Mouse (Mus musculus): ENCODE data around the gene Cst9.
A peak's percentile ranks its signal among the peaks of the same experiment; 100 is the strongest.

Cst9 gene

DNA sequence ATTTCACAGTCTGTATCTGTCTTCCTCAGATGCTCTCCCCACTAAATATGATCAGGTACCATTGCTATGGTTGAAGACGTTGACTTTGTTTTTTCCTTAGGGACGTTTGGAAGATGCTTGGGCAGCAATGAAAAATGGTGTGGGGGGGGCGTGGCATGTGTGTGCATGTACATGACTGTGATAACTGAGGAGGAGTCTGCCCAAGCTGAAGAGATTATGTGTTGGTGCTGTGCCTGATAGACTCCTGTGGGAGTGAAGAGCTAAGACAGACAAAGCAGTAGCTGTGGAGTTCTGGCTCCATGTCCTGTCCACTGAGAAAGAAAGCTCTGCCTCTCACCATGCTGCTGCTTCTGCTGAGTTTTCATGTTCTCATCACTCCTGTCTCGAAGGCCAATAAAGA is at the start of gene Cst9:
Gene Cst9, plus strand, starts transcription at position 236 of the 400 bp plus-strand sequence.
- DNase-seq (ENCODE audit: low spot score in 2 of 2), result no peak

DNA sequence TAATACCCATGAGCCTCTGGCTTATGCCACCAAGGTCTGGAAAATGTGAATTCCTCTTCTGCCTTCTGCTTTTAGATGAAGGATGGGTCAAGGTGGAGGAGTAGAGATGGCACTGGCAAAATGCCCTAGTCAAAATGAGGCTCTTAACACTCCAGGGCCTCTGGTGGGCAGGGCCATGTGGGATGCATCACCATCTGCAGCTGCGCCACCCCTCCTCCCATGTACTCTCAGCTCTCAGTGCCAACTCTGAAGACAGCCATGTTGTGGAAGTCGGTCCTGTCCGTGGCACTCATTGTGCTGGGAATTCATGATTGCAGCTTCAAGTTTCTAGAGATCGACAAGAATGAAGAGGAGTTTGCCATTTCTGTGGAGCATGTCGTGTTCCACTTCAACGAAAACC is 45.8 kb upstream of the Cst9 start, which contains the start of gene Cst12:
Gene Cst12, plus strand, starts transcription at position 220 of the 400 bp plus-strand sequence.
- DNase-seq (ENCODE audit: low spot score in 2 of 2), result no peak

DNA sequence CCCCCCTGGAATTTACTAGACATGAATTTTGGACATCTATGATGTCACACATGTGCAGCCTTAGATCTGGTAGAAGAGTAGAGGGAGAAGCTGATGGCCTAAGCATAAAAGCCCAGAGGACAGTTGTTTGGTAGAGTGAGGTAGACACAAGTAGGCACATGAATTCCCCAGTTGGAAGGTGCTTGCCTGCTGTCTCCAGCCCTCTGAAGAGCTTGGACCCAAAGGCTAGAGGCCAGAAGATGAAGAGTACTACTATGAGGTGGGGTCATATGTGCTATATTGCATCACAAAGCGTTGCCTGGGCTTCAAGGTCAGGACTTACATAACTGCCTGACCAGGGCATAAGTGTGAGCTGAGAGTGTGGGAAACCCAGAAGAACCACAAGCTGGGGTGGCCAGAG is 36.5 kb upstream of the Cst9 start, which contains the start of gene Cst8:
Gene Cst8, plus strand, starts transcription at position 301 of the 400 bp plus-strand sequence.
- no peak for DNase-seq (ENCODE audit: low spot score in 2 of 2)

DNA sequence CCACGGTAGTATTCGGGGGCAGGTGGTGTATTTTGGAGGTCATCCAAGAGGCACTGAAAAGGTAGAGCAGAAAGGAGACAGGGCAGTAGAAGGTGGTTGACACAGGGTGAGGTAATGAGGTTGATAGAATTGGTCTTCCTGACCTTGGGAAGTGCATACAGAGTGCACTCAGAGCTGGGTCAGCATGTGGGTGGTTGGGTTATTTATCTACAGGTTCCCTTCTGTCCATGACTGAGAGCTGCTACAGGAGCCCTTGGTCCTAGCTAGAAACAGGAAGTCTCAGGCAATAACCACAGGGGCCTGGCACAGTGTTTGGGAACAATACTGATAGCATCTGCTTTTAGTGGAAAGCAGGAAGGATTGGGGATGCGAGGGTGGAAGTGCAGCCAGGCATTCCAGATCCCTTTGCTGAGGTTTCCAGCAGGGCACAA is 33.4 kb upstream of the Cst9 start:
- DNase-seq (ENCODE audit: low spot score in 2 of 2), result no peak

DNA sequence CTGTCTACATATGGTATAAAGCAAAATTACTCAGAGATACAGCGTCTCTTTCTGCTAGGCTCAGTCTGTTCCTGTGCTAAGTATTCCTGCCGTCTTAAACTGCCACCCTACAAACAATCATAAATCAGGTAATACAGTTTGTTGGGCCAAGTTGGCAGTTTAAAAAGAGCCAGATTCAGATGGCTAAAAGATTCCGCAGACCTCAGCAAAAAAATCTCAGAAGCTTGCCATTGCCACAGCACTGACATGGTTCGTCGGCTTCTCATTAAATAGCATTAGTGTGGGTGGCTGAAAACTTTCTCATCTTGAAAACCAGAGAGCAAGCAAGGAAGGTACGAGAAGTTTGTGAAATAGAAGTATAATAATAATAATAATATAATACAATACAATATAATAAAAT is 28.3 kb upstream of the Cst9 start:
- DNase-seq (ENCODE audit: low spot score in 2 of 2), result no peak

DNA sequence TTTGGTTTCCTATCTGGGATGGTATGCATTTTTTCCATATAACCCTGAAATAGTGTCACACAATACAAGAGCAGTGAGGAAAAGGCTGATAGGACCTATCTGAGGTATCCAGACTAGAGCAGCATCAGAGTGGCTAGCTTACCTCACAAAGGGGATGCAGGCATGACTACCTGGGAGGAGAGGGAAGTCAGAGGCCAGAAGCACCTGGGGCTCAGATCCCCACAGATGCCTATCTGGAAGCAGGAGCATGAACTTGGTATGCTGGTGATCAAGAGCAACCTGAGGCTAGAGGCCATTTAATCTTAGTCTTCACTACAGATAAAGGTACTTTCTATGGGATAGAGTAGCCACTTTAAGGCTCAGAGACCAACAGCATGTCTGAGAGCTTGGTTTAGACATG is 15.0 kb upstream of the Cst9 start, which contains the start of gene Cst13:
Gene Cst13, plus strand, starts transcription at position 173 of the 400 bp plus-strand sequence.
- no peak for DNase-seq (ENCODE audit: low spot score in 2 of 2)

DNA sequence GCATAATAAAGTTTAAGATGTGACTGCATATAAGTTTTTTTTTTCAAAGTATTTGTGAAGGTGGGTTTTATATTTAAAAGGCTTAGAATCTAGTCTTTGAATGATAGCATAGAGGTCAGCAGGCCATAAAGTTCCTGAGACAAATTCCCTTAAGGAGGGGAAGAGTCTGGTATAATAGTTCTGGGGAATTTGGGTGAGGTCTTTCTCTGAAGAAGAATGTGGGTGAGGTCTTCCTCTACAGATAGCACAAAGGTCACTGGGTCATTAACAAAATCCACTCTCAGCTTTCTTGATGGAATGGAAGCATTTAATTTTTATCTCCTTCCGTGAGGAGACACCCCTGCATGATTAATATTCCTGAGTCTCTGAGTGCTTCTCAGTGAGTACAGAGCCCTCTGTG is 9.0 kb upstream of the Cst9 start:
- no peak for DNase-seq (ENCODE audit: low spot score in 2 of 2)

DNA sequence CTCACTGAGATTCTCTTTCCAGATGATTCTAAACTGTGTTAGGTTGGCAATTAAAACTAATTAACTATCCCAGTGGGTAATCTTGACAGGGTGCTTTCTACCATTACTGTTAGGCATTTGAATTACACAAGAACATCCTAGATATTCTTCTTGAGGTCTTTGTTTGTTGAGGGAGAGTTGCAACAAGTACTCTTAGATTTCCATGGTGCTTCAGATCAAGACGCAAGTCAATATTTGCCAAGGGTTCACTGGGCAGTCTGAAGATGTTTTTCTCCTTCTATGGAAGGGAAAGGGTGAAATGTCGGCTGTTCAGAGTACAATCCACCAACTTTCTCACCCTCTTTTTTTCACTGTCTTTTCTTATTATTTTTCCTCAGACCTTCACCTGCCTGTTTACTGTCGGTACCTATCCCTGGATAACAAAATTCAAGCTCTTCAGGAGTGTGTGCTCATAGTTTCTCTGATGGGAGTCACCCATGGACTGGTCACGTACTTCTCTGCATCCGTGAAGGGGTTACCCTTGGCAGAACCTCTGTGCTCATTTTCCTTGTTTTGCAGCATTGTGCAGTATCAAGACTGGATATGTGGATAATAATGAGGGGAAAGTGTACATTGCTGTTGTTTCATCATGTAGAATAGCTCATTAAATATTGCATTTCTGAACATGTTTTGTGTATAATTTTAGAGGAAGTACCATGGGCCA is 3.3 kb downstream of the Cst9 start:
- no peak for DNase-seq (ENCODE audit: low spot score in 2 of 2)

DNA sequence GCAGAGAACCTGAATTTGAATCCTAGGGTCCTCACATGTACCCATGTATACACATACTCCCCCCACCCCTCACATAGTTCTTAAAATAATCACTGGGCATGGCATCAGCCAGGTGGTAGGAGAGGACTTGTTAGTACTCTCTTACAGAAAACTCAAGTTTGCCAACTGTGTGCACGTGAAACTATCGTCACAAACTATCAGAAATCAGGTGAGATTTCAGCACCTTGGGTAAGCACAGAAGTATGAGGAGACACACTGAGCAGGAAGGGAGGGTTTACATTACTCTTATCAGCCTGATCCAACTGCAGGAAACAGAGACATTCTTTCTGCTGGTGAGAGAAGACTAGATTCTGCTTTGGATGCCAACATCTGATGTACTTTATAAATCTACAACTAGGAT is 4.3 kb downstream of the Cst9 start:
- DNase-seq (ENCODE audit: low spot score in 2 of 2), result no peak

DNA sequence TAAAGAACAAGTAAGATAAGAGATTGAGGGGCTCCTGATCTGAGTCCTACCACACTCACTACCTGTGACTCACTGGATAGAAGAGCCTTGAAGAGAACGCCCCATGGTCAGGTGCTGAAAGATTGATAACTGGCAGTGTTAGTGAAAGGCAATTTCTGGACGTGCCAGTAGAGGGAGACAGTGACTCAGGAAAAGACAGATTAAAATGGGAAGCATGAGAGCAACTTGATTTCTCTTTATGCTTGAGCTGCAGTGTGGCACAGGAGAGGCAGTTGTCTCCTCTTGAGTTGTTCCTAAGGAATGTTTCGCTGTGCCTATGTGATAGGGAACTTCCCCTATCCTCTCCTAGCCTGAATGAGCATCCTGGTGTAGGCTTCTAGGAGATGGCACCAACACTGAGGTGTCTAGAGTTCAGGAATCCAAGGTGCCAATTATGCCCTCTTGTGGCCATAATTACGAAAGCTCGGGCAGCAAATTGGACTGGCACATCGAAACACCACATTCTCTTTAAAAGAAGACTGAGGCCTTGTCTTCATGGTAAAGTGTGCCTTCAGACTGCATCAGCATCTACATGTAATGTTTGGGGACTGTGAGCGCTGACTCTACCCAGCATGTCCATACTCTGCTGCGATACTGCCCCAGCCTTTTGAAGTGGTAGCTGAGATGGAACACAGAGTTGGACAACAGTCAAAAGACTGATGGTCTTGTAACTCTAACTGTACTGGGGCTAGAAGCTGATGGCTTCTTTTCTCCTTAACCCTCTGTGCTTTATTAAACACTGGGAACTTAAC is 16.4 kb downstream of the Cst9 start:
- DNase-seq (ENCODE audit: low spot score in 2 of 2), result peak; percentile 85 to 90

DNA sequence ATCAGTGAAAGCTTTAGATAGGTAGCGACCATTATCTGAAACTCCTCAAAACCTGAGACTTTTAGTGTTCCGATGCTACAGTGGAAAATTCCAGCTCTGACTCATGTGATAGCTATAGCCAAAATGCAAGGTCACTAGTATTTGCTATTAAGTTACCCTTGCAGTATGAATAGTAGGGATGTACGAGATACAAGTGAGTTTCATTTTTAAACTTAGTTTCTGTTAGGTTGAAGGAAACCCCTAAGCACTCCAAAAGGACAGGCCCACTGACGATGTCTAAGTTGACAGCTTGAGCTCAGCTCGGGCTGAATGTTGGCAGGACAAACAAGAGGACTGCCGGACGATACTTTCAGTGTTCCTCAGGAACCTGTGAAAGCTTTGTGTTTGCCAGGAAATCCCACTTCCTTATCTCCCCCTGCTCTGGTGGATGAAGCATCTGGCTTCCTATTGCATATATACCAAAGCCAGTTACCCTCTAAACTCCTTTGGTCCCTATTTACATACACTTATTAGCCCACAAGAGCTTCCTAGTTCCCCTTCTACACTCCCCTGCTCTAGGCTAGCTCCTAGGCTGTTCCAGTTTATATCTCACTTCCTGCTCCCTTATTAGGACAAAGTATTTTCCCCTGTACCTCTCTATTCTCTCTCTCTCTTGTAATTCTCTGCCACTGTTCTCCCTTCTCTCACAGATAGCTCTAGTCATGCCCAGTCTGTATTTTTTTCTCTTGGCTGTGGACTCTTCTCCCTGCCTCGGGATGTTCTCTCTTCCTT is 21.9 kb downstream of the Cst9 start:
- DNase-seq (ENCODE audit: low spot score in 2 of 2), result no peak

DNA sequence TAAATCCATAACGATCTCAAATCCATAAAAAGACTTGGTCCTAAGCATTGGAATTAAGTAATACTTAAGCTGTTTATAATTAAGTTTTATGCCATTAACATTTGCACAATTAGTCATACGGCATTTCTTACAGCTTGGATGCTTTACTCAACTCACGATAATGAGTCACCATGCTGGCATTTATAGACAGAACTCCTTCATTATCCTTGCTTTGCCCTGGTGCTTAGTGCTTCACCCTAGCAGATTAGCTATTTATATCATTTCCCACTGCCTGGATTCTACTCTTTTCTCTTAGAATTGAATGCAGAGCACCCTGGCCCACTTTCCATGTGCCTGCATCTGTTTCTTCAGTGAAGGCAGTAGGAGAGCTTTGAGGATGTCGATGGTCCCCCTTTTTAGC is 22.6 kb downstream of the Cst9 start:
- no peak for DNase-seq (ENCODE audit: low spot score in 2 of 2)

DNA sequence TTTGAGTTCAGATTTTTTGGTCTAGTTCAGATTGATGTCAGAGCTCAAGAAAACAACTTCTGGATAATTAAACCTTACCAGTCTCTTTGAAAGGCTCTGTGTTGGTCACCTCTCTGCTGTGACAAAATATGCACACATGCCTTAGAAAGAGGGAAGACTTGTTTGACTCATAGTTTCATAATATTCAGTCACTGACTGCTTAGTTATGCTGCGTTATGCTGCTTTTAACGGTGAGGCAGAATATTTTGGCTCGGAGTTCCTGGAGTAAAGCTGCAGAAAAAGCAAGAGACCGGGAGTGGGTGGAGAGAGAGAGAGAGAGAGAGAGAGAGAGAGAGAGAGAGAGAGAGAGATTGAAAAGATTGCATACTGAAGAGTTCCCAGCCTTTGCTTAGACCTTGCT is 26.0 kb downstream of the Cst9 start:
- no peak for DNase-seq (ENCODE audit: low spot score in 2 of 2)

DNA sequence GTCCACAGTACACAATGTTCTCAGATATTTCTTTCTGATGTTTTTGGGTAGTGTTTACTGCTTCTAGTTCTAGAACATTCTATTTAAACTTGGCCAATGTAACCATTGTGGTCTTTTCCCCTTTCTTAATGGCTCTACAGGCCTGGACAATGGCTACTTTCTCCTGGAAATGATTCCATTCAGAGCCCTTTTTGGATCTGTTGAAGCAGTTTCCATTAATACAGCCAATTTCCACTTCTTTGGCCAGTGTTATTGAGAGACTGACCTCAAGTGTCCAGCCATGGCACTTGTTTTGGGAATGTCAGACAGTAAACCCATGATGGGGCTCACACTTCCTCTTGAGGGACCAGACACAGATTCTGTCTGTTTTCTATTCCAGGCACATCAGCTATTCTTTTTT is 26.7 kb downstream of the Cst9 start:
- no peak for DNase-seq (ENCODE audit: low spot score in 2 of 2)

DNA sequence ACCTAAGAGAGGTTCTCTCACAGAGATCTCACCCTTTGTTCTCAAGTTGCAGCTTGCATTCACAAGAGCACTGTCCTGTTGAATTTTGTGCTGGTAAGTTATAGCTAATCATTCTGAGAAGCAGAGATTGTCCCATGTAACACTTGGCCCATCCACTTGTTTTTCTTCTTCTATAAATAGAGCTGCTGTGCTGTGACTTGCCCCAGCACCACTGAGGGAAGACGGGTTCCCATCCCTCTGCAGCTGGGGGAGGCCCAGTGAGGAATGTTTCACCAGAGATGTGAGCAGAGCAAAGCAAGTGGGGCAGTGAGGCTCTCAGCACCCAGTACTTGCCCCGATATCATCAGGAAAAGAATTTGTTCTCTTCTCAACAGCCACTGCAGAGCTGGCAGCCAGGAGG is 30.0 kb downstream of the Cst9 start, which contains the start of gene 9230104L09Rik:
Gene 9230104L09Rik, minus strand, starts transcription at position 73 of the 400 bp plus-strand sequence.
- no peak for DNase-seq (ENCODE audit: low spot score in 2 of 2)

DNA sequence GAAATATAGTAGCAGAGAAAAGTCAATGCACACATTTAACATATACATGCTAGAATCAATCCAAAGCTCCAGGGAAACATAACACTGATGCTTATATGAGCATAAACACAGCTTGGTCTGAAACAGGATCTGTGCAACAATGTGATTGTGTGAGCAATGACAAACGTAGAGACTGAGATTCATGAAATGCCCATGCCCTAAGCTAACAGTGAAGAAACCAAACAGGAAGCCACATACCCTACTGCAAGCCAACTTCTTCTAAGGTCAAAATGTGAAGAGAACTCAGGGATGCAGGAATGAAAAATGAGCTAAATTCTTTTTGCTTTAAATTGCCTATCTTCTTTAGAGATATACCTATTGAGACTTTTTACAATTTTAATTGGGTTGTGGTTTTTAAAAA is 34.0 kb downstream of the Cst9 start:
- DNase-seq (ENCODE audit: low spot score in 2 of 2), result no peak

DNA sequence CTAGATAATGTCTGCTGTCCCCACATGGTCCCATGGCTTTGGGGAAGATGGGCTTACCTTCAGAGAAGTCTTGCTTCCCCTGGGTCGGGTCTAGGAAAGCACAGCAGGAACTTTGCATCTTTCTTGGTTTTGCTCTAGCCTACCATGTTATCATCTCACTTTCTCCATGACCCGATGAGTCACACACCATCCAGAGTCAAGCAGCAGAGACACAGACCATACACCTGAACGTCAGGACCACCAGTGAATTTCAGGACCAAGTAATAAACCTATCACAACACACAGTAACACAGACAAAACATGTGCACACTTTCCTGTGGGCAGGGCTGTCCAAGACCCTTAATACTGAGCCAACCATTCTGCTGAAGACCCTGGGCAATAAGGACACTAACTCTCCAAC is 35.6 kb downstream of the Cst9 start:
- no peak for DNase-seq (ENCODE audit: low spot score in 2 of 2)

DNA sequence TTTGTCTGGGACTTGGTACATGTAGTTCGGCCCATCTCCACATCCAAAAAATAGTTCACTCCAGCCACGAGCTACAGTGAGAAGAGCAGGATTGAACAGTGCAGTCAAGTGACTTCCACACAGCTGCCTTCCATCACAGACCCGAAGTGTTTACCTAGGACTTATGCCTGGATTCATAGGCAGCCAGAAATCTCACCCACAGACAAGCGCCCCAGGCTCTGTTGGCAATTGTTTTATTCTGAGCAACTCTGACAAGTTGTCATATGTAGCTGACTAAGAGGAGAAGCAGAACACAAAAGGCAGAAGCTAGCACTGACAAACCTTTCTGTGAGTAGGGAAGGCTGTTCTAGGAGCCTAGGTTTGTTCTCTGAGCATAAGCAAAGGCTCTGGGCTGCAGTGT is 37.9 kb downstream of the Cst9 start:
- peak in 1 of 2 experiments; percentile 42 for DNase-seq (ENCODE audit: low spot score in 2 of 2)

DNA sequence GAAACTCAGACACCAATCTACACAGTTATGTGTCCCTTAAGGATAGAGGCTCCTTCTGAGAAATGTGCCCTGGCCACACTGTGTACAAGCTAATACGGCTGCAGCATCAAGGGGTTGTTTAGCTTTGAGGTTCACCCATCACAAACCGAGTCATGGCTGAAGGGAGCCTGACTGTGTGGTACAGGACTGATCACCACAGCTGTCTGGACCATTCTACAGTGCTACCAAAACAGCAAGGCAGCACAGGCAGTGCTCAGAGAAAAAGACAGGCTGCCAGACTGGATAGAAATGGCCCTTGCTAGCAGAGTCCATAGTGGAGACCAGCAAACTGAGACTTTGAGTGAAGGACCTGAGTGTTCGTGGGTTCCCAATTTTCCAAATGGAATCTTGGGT is 39.3 kb downstream of the Cst9 start:
- DNase-seq (ENCODE audit: low spot score in 2 of 2), result no peak

DNA sequence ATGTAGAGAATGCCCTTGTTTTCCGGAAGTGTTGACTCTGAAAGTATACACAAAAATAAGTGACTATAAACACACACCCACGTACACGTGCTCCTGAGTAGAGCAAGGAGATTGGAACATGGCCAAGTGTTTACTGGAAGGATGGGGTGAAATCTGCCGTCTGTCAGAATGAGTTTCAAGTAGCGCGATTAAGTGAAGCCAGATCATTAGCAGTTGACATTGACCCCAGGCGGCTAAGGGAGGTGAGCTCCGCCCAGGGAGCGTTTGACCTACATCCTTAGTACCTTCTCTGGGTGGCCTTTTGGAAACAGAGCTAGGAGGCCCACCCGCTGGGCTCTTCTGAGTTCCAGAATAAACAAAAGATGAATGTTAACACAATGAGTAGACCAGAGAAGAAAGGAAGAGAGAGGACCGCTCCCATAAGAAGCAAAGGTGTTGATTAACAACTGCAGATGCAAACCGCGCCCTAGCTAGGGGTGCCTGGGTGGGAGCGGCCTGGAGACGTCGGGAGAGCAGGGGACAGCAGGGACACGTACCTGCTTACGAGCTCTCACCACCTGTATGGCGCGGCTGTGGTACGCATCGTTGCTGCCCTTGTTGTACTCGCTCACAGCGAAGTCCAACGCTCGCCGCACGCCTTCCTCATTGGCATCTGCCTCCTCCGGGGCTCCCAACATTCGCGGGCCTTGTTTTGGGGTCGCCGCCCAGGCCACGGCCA is 39.8 kb downstream of the Cst9 start:
- no peak for DNase-seq (ENCODE audit: low spot score in 2 of 2)

DNA sequence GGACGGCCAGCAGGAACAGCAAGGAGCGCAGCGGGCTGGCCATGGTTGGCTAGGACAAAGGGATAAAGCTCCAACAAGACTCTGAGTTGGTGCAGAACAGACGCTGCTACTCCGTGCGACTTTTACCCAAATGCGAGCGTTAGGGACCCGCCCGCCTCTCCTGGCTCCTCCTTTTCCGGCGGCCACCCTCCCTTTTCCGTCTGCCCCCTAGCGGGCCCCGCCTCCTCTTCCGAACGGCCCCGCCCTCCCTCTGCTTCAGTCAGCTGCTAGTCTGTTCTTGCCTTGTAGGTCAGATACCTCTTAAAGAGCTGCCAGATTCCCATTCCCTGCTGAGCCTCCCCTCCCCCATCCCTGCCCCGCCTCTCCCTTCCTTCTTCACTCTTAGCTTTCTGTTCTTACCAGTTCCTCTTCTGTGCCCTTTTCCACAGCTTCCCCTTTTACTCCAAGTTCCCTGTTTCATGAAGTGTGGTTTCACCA is 40.4 kb downstream of the Cst9 start, which contains the start of gene Cst3:
Gene Cst3, minus strand, starts transcription at position 358 of the 477 bp plus-strand sequence.
- DNase-seq (ENCODE audit: low spot score in 2 of 2), result peak; percentile 89 to 92
